Mouse (Mus musculus): ENCODE data around the gene Scgb1c1.
A peak's percentile ranks its signal among the peaks of the same experiment; 100 is the strongest.

Gene Scgb1c1

DNA sequence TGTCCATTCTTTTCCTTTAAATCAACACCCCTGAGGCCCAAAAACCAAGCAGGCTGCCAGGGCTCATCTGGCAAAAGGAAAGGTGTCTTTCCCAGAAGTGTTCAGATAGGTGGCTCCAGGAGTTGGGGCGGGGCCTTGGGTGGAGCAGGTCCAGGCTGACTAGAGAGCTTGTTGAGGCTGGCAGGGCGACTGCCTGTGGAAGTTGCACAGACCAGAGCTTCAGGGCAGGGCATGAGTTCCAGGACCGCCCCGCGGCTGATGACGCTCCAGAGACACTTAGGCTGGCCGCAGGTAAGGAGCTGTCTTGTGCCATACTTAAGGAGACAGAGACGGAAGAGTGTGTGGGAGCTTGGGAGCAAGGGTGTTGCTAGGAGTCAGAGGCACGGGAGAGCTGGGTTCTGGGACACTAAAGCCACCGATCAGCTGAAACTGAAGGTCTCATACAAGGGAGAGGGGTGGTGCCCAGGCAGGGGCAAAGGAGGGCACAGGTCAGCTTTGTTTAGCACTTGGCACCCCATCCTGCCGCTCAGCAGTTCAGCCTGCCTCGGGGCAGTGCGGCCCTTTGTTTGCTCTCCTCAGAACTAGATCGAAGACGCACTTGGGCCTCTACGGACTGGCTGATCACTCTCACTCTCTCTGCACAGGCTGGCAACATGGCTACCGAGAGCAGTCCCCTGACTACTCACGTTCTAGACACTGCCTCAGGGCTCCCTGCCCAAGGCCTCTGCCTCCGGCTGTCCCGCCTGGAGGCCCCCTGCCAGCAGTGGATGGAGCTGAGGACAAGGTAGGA, 10.2 kb upstream of the Scgb1c1 start, which contains the start of gene Urah:
Urah (plus strand) TSS at position 51 of the 790 bp plus-strand sequence.
- no peak for TF ChIP-seq GATA4 (IDR thresholded peaks at IDR 0.05; ENCODE audit: insufficient replicate concordance, low read length)

DNA sequence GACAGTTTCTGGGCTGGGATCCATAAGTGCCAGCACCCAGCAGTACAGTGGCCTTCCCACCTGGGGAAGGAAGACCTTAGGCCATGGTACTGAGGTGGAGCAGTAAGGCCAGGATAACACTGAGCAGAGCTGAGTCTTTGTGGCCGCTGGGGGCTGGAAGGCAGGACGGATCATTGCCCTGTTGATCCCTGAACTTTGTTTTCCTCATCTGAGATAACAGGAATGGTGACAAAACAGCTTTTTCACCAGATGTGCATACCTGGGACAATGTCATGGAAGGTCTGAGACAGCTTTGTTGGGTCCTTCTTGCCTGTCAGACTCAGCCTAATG, 9.6 kb upstream of the Scgb1c1 start:
- TF ChIP-seq GATA4 (IDR thresholded peaks at IDR 0.05; ENCODE audit: insufficient replicate concordance, low read length), result peak; percentile 38; the same call in 1 of the 2 replicates

DNA sequence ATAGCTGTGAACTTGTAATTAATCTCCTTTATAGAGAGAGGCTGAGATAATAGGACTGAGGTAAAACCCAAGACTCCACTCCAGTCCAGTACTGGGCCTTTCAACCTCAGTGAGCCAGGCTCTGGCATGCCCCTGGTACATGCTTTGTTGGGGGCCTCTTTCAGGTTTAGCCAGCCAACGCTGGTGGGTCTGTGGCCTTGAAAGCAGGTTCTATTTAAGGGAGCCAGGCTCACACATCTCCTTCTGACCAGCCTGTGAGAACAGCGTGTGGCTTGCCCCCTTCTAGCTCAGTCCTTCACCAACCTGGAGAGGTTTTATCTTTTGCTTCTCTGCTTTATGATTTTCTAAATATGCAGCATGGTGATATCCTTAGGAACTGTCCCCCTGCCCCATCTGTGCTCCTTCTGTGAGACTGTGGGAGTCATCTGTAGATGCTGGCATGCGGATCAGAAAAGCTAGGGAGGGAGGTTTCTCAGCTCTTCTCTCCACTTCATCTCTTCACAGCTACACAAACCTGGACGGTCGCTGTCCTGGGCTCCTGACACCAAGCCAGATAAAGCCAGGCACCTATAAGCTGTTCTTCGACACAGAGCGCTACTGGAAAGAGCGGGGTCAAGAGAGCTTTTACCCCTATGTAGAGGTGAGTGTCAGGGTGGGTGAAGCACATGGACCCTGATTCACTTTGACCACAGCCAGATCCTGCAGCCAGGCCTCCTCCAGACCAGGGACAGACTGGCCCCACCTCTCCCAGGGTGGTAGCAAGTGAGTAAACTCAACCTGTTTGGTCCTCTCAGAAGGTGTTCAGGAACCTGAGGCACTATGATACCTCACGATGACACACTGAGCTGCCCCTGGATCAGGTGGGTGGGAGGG, 8.9 kb upstream of the Scgb1c1 start:
- TF ChIP-seq GATA4 (IDR thresholded peaks at IDR 0.05; ENCODE audit: insufficient replicate concordance, low read length), result no peak

DNA sequence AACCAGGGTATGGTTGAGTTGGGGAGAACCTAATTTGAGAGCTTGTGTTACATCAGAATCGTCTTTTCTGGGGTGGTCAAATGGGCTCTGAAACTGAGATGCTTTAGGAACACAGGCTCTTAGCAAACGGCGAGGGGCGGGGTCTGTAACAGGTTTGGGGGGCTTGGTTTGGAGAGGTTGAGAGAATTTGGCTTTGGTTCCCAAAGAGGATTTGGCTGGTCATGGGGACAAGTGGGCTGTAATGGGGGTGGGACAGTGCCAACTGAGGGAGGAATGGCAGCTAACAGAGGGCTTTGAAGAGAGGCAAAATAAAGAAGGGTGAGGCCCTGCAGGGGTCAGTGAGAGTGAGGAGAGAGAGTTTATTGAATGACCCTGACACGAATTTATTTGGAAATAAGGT, 5.8 kb upstream of the Scgb1c1 start:
- TF ChIP-seq GATA4 (IDR thresholded peaks at IDR 0.05; ENCODE audit: insufficient replicate concordance, low read length), result no peak

DNA sequence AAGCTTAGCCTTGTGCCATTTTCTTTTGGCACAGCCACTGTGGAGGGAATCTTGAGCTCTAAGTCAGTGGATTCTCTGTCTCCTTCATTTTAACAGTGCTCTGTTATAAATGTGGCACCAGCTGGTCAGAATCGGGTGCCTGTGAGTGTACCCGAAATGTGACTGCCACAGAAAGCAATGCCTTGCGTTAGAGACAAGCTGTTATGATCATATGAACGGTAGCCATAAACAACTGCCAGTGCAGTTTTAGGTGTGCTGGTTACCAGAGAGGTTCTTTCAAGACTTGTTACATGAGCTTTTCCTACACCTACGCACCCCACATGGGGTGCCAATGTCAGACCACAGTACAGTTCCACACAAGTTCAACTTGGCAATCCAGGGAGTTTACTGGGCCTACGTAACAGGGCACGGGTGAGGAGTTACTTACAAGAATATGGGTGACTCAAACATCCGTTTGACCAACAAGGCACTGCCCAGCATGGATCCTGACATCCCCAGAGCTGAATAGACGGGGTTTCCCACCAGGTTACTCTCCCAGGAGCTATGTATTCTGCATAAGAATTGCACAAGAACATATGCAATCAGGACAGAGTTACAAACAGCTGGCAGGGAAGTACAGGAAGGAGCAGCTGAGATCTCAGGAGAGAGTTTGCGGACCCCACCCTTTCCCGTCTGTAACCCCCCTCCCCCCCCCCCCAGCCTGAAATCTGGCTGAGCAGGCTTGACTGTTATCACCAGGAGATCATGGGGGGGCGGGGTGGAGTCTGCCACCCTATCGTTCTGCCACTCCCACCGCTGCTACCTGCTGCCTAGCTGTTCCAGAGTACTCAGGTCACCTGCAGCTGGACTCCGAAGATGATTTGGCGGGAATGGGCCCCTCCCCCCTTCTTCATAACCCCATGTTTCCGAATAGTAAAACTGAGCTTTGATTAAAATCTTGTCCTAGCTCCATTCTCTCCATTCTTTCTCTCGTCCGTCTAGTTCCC, 4.3 kb upstream of the Scgb1c1 start:
- TF ChIP-seq GATA4 (IDR thresholded peaks at IDR 0.05; ENCODE audit: insufficient replicate concordance, low read length), result no peak

DNA sequence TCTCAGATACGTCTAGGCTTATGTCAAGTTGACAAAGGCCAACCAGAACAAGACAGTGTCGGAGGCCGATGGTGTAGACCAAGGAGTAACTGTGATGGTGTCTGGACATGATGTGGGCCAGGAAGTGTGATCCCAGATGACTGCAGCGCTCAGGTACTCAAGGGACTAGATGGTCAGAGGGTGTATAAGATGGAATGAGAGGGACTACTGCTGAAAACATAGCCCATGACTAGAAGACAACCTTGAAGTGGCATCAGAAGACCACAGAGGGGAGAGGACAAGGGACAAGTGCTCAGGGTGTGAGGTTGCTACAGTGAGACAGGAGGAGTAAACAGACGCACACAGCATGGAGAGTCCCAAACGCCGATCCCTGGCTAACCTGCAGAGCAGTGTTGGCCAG, 1.5 kb upstream of the Scgb1c1 start:
- no peak for TF ChIP-seq GATA4 (IDR thresholded peaks at IDR 0.05; ENCODE audit: insufficient replicate concordance, low read length)

DNA sequence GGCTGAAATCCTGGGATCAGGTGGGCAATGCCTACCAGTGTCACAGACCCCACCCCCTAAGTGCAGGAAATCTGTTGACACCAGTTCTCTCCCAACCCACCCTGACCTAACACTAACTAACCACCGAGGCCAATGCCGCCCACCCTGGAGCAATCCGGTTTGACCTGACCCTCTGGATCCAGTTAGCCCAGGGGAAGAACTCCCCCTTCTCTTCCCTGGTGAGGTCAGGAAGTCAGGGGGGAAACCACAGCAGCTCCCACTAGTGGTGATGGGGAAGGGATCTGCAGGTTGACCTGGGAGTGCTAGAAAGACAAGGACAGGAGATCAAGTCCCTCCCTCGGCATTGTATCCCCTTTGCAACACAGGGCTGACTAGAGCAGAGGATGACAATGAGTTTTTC, 336 bp downstream of the Scgb1c1 start:
- TF ChIP-seq GATA4 (IDR thresholded peaks at IDR 0.05; ENCODE audit: insufficient replicate concordance, low read length), result no peak

DNA sequence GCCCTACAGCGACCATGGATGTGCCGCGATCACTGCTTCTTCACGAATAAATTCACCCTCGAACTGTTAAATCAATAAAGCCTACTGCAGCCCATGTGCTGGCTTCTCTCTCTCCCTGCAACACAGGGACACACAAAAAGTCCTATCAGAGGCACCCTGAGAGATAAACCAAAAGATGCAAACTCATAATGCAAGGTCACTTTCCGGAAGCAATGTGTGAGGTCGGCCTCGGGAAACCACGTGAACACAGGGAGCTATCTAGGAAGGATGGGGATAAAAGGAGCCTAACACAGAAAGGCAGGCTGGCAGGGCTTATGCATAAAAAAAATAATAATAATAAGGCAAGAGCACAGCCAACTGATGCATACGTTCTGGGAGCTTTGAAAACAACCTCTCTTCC, 1.3 kb downstream of the Scgb1c1 start:
- TF ChIP-seq GATA4 (IDR thresholded peaks at IDR 0.05; ENCODE audit: insufficient replicate concordance, low read length), result no peak

DNA sequence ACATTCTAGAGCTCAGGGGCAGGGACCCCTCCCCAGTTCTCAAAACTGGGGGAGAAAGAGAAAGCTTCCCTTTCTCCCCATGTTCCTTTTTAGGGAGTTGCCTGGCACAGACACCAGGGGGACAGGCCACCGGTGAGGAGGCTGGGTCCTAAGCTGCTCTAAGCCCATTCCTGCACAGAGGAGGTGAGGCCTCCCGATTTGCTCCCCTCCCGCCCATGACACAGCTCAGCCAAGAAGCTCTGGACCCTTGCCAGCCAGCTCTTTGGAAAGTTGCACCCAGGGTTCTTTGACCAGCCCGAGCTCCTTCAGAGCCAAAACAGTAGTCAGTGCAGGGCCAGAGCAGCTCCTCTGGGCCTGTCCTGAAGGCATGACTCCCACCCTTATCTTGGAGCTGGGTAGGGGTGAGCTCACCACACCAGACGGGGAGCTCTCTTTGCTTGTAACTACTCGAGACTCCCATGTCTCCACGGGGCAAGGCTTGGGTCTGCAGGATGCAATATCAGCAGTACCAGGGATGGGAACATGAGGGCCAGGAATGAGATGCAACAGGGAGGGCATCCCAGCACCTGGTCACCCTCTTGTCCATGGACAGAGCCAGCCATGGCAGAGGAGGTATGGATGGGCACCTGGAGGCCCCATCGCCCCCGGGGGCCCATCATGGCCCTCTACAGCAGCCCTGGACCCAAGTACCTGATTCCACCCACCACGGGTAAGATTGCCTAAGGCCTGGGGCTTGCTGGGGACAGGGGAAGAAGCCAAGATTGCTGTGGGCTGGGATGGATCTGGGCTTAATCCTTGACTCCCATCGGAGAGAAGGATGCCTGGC, 2.6 kb downstream of the Scgb1c1 start, which contains the start of gene Odf3:
Odf3 (plus strand) TSS at position 51 of the 826 bp plus-strand sequence.
- no peak for TF ChIP-seq GATA4 (IDR thresholded peaks at IDR 0.05; ENCODE audit: insufficient replicate concordance, low read length)

DNA sequence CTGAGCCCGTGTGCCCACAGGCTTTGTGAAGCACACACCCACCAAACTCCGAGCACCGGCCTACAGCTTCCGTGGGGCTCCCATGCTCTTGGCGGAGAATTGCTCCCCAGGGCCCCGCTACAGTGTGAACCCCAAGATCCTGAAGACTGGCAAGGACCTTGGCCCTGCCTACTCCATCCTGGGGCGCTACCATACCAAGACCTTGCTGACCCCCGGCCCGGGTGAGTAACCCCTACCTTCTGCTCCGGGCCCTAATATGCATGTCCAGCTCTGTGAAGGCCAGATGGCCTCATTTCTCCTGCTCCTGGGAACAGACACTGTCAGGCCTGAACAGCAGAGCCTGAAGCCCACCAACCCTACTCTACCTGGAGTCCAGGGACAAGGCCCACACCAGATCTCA, 3.2 kb downstream of the Scgb1c1 start:
- TF ChIP-seq GATA4 (IDR thresholded peaks at IDR 0.05; ENCODE audit: insufficient replicate concordance, low read length), result no peak

DNA sequence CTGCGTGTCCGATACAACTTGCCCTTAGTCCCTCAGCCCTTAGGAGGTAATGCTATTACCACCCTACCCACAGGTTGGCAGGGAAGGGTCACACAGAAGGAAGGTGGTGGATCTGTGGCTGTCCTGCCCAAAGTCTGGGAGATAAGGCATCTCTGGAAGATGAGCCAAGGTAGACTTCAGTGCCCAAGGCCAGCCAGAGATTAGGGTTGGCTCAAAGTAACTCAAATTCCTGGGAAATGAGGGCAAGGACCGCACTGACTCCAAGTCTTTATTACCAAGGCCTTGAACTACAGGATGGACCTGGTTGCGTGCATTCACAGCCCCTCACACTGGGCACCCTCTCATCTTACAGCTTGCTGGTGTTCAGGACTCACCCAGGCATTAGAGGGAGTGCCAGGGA, 6.6 kb downstream of the Scgb1c1 start:
- TF ChIP-seq GATA4 (IDR thresholded peaks at IDR 0.05; ENCODE audit: insufficient replicate concordance, low read length), result no peak

DNA sequence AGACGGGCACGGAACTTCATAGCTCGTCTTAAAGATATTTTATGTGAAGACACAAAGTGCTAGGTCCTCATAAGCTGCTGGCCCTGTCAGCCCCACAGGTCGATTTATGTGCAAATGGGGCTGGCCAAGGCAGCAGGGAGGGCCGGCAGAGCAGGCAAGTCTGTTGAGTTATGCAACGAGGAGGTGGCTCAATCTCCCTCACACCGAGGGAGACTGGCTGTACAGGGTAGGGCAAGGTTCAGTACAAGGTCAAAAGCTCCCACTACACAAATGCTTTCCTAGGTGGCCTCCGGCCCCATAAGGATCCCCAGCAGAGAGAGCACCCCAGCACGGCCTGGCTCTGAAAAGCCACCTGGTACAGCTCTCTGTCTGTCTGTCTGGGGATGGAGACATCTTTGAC, 8.0 kb downstream of the Scgb1c1 start:
- no peak for TF ChIP-seq GATA4 (IDR thresholded peaks at IDR 0.05; ENCODE audit: insufficient replicate concordance, low read length)

DNA sequence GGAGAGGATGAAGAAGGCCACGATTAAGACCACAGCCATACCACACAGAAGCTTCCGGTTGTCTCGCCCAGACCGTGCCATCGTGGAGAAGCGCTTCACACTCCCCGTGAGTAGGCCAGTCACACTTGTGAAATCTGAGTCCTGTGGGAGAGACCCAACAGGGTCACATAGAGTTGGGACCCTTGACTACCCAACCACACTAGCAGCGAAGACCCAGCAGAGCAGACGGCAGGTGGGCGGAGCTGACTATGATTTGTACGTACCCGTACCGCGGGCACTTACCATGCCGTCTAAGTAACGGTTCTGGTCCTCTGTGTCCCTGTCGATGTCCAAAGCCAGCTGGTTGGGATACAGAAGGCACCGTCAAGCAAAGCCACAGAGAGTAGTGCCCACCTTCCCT, 9.1 kb downstream of the Scgb1c1 start:
- TF ChIP-seq GATA4 (IDR thresholded peaks at IDR 0.05; ENCODE audit: insufficient replicate concordance, low read length), result no peak

DNA sequence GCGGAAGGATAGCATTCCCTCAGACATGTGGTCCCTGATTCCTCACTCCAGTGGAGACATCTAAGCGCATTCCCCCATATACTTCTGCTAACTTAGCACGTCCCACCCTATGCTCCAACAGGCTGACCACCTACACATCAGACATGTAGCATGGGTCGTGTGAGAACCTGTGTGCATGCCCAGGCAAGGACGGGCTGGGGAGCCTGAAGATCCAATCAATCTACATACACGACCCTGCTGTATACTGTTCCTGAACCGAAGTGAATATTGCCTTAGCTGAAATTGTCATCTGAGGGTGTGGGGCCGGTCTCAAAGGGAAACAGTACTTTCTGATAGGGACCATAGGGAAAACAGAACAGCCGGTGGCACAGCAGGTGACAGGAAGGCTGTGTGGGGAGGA, 9.8 kb downstream of the Scgb1c1 start:
- TF ChIP-seq GATA4 (IDR thresholded peaks at IDR 0.05; ENCODE audit: insufficient replicate concordance, low read length), result no peak
